Mouse (Mus musculus): ENCODE measurements around the gene Polr2a. TPM values are rescaled to one million over a fixed set of nuclear protein-coding genes. Genes with fewer than 3 reads are reported as not detected.

The Polr2a gene
- 227 to 251 TPM (median 238 TPM) in 4 replicates for total RNA-seq (2023)

DNA sequence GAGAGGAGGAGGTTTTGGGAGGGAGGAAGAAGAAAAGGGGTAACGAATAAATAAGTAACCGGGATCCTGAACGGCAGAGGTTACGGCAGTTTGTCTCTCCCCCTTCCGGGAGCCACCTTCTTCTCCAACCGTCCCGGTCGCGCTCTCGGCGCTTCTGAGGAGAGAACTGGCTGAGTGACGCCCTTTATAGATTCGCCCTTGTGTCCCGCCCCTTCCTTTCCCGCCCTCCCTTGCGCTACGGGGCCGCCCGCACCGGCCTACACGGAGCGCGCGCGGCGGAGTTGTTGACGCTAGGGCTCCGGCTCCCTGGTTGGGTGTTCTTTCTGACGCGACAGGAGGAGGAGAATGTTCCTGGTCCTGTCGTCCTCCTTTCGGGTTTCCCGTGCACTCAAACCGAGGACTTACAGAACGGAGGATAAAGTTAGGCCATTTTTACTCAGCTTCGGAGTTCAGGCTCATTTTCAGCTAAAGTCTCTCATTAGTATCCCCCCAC is at the start of gene Polr2a:
Gene Polr2a, minus strand, starts transcription at position 160 of the 493 bp plus-strand sequence.

DNA sequence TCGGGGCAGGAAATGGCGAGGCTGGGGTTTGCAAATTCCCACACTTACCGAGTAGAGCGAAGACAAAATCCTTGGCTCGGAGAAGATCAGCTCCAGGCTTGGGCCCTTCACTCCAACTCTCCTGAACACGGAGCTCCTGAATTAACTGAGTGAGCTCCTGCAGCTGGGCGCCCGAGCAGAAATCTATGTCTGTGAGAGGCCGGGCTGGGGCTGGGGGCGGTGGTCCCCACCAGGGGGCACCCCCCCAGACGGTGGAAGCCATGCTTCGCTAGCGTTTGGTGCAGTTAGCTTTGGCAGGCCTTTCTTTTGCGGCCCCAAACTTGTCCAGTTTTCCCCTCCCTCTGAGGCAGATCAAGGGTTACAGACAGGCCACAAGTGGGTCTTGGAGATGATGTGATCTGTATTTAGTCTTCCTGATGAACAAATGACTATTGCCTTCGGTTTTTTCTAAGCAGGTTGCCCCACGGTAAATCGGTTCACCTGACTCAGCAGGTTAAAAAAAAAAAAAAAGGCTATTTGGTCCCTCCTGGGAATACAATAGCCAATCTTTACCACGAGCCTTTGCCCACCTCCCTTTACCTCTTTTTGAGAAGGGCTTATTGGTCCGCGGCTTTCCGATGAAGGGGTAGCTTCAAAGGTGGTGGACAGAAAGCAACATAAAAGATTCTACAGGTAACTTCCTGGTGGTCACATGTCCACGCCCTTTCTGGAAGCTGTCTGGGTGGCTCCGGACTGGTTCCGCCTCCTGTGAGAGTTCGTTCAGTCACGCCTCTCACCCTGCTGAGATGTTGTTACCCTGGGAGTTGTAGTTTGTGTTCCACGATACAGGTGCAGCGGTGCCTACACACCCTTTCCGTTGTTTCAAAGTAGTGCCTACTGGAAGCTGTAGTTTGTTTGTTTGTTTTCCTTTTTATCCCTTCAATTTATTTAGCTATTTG is 46.8 kb upstream of the Polr2a start, which contains the start of gene Tmem102:
Gene Tmem102, minus strand, starts transcription at position 653 of the 938 bp plus-strand sequence.

DNA sequence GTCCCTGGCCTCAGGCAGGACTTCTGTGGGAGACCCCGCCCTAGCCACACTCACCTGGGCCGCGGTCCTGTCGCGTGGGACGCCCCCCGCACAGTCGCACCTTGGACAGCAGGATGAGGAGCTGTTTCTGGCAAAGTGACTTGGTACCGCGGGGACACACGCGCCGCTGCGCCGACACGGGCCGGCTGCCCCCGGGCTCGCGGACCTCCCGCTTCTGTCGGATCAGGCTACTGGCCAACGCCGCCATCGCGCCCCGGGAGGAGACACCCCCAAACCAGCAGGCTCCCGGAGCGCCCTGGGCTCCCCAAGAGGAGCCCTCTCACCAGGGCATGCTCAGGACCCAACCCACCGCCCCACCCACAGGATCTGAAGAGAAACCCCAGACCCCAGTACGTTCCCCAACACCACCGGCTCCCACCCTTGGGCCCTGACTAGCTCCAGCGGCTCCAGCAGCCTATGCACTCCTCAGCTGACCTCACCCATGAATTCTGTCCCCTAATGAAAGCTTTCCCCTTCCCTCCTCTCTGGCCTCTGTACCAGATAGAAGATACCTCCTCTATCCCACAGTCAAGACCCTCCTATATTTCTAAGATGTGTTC is 43.0 kb upstream of the Polr2a start, which contains the start of gene Fgf11:
Gene Fgf11, minus strand, starts transcription at position 479 of the 599 bp plus-strand sequence.

DNA sequence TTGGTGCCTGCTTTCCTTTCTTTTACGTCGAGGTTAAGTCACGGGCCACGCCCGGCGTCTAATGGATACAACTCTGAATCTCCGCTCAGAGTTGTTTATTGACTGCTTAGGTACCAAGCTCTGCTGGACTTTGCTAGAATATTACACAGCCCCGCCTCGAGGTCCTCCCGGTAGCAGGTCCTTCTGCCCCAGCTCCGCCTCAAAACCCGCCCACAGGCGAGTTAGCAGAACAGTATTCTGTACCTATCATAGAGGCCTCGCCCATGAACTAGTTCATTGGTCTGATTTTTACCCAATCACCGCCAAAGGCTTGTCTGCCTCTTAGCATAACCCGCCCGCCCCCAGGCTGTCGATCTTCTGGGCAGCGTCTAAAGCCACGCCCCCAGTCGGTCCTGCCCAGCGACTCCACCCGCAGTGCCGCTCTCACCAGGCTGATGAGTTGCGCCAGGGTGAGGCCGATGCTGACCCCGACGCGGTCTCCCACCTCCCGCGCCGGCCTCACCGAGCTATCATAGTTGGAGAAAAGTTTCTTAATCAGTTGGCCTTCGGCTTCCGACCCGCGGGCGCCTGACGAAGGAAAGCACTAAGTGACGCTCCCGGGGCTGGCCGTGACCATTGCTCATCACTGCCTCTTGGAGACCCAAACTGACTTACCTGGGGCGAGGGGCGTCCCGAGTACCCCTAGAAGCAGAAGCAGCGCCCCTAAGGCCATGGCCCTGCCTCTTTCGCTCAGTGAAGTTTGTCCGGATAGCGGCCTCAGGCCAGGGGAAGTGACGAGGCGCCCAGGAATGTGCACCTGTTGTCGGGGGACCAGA is 36.9 kb upstream of the Polr2a start, which contains the start of gene Chrnb1:
Gene Chrnb1, minus strand, starts transcription at position 776 of the 815 bp plus-strand sequence.

DNA sequence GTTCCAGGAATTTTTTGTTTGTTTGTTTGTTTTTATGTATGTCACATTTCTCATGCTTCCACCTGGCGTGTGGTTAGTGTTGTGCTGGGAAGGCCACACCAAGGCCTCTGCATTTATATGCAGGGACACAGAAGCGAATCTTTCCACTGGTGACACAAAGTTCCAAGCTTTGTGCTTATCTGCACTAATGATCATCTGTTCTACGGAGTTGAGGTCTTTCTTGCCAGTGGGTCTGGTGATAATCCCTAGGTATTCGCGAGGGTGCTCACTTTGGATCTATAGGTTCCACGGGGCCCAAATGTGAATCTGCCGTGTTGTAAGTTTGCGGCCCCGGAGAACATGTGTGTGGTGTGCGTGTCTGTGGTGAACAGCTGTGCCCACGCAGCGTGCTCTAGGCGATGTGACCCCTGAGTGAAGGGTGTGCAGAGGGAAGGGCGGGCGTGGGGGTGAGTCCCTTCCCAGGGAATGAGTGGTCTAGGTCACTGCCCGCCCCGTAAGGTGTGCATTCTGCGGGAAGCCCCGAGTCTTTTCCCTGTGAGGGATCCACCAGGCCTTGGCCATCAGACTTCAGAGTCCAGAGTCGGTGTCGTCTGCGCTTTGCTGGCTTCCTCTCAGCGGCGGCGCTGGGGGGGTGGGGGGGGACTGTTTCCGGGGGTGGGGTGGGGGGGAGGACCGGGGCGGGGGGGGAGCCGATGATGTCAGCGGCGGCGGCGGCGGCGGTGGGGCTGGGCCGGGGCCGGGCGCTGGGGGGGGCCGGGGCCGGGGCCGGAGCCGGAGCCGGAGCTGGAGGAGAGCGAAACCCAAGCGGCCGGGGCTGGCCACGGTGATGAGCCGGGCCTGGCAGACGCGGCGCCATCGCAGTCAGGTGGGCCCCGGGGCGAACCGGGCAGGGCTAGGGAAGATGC is 7.0 kb upstream of the Polr2a start, which contains the start of gene Zbtb4:
Gene Zbtb4, plus strand, starts transcription at position 692 of the 905 bp plus-strand sequence.

DNA sequence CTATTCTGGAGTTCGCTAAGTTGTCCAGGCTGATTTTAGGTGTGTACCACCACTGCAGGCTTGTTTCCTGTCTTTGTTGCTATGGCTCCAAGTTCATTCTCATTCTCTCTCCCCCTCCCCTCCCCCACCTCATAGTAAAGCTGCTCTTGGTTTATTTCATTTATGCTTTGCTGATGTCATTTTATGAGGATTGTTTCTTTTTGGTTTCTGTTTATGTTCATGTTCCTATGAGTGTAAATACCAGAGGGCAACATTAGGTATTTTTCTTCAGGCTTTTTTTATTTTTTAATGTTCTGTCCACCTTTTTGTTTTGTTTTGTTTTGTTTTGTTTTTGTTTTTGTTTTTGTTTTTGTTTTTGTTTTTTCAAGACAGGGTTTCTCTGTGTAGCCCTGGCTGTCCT is 3.4 kb upstream of the Polr2a start, which contains the start of gene Slc35g3:
Gene Slc35g3, minus strand, starts transcription at position 101 of the 400 bp plus-strand sequence.

DNA sequence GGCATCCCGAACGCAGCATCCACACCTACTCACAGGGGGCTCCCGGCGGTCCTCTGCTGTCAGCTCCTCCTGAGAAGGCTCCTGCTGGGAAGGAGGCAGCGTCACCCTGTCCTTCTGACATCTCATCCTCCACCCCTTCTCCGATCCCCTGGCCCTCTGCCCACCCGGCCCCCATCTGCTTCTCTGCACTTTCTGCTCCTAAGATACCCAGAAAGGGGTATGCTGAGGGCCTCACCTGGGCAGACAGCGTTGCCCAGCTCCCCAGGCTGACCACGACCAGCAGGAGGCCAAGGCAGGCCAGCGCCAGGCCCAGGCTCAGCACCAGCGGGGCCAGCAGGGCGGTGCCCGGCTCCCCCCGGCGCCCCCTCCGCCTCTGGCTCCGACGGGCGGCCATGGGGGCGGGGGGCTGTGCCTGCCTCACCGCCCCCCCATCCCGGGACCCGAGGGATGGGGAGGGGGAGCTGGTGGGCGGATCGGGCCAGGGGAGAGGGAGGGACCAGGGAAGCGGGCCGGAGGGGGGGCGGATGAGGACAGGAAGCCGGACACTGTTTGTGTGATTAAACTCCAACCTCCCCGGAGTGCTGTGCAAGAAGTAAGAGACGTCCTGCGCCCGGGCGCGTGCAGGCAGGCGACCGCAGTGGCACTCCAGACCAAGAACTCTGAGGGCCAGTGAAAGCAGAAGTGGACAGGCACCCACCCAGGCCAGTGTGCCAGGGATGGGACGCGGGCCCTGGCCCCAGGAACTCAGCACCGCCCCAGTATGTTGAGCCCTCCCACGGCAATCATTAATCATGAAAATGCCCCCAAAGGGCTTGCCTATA is 62.9 kb downstream of the Polr2a start, which contains the start of the genes Tnfsf12 and Tnfsfm13:
Gene Tnfsf12, minus strand, starts transcription at position 489 of the 821 bp plus-strand sequence.
Gene Tnfsfm13, minus strand, starts transcription at position 738 of the 821 bp plus-strand sequence.

DNA sequence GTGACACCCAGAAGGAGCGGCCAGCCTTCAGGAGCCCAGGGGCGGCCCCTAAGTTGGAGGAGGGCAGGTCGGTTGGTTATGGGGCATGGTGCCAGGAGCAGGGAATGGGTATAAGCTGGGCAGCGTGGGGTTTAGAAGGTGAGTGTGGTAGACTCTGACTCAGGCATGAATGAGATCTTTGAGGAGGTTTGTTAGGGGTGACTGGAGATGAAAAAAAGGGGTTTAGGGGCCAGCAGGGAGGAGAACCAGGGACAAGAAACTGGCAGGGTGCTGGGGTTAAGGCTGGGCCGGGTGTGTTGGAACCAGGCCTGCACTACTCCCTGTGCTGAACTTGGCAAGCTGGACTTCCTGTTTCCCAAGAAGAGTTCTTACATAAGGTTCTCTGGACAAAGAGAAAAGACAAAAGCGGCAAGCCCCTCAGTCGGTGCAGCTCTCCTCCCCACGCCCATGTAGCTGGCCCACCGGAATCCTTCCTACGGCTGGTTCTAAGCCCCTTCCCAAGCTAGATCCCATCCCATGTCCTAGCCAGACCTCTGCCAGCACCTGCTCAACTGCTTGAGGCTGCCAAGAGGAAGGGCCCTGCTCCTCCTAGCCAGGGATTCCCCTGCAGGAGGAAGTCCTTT is 72.8 kb downstream of the Polr2a start, which contains the start of gene Tnfsf13:
Gene Tnfsf13, minus strand, starts transcription at position 259 of the 623 bp plus-strand sequence.

Other genes starting within 250 kb of the Polr2a start
- gene Dnah2, start 209.5 kb downstream of the Polr2a start, total RNA-seq (2023), result 0.03 TPM in 1 of 4 replicates, not detected in the others
- gene Efnb3, start 198.4 kb downstream of the Polr2a start, total RNA-seq (2023), result 0.18 to 0.66 TPM (median 0.35 TPM) in 4 replicates
- 11.0 to 15.2 TPM (median 13.1 TPM) in 4 replicates for gene Wrap53, start 178.4 kb downstream of the Polr2a start, total RNA-seq (2023)
- gene Trp53, start 178.3 kb downstream of the Polr2a start, total RNA-seq (2023), result 122 to 134 TPM (median 130 TPM) in 4 replicates
- 0.26 to 0.67 TPM (median 0.31 TPM) in 3 of 4 replicates, not detected in the other for gene Atp1b2, start 152.7 kb downstream of the Polr2a start, total RNA-seq (2023)
- not detected in 4 replicates for gene Shbg, start 140.7 kb downstream of the Polr2a start, total RNA-seq (2023)
- gene Sat2, start 136.6 kb downstream of the Polr2a start, total RNA-seq (2023), result not detected in 4 replicates
- 73.0 to 86.7 TPM (median 81.7 TPM) in 4 replicates for gene Fxr2, start 125.6 kb downstream of the Polr2a start, total RNA-seq (2023)
- 0.95 TPM in 1 of 4 replicates, not detected in the others for gene Sox15, start 103.3 kb downstream of the Polr2a start, total RNA-seq (2023)
- gene Mpdu1, start 96.0 kb downstream of the Polr2a start, total RNA-seq (2023), result 58.5 to 68.1 TPM (median 64.8 TPM) in 4 replicates
- gene Cd68, start 92.5 kb downstream of the Polr2a start, total RNA-seq (2023), result 13.5 to 15.1 TPM (median 14.6 TPM) in 4 replicates
- 683 to 716 TPM (median 701 TPM) in 4 replicates for gene Eif4a1, start 86.2 kb downstream of the Polr2a start, total RNA-seq (2023)
- 112 to 142 TPM (median 125 TPM) in 4 replicates for gene Senp3, start 76.6 kb downstream of the Polr2a start, total RNA-seq (2023)
- not detected in 4 replicates for gene Tnfsf13, start 72.9 kb downstream of the Polr2a start, total RNA-seq (2023)
- gene Tnfsf12, start 62.8 kb downstream of the Polr2a start, total RNA-seq (2023), result 0.40 TPM in 1 of 4 replicates, not detected in the others
- gene Tnfsfm13, start 62.5 kb downstream of the Polr2a start, total RNA-seq (2023), result 0.56 TPM in 1 of 4 replicates, not detected in the others
- gene Slc35g3, start 3.3 kb upstream of the Polr2a start, total RNA-seq (2023), result not detected in 4 replicates
- 62.1 to 72.6 TPM (median 65.4 TPM) in 4 replicates for gene Zbtb4, start 7.3 kb upstream of the Polr2a start, total RNA-seq (2023)
- gene Chrnb1, start 37.3 kb upstream of the Polr2a start, total RNA-seq (2023), result 7.8 to 14.5 TPM (median 12.0 TPM) in 4 replicates
- gene Fgf11, start 43.2 kb upstream of the Polr2a start, total RNA-seq (2023), result 0.21 to 0.22 TPM in 2 of 4 replicates, not detected in the others
- 0.30 TPM in 1 of 4 replicates, not detected in the others for gene Tmem102, start 47.0 kb upstream of the Polr2a start, total RNA-seq (2023)
- gene Gm39566, start 56.7 kb upstream of the Polr2a start, total RNA-seq (2023), result not detected in 4 replicates
- gene Spem2, start 59.8 kb upstream of the Polr2a start, total RNA-seq (2023), result not detected in 4 replicates
- not detected in 4 replicates for gene Spem1, start 63.5 kb upstream of the Polr2a start, total RNA-seq (2023)
- 0.27 to 1.5 TPM (median 0.32 TPM) in 4 replicates for gene Nlgn2, start 79.1 kb upstream of the Polr2a start, total RNA-seq (2023)
- 29.5 to 37.7 TPM (median 32.6 TPM) in 4 replicates for gene Tmem256, start 79.9 kb upstream of the Polr2a start, total RNA-seq (2023)
- gene Plscr3, start 87.7 kb upstream of the Polr2a start, total RNA-seq (2023), result 9.9 to 12.6 TPM (median 11.5 TPM) in 4 replicates
- not detected in 4 replicates for gene Tnk1, start 100.1 kb upstream of the Polr2a start, total RNA-seq (2023)
- not detected in 4 replicates for gene Tmem95, start 119.4 kb upstream of the Polr2a start, total RNA-seq (2023)
- 1.3 to 2.6 TPM (median 2.3 TPM) in 4 replicates for gene Kctd11, start 122.8 kb upstream of the Polr2a start, total RNA-seq (2023)
- gene Acap1, start 136.9 kb upstream of the Polr2a start, total RNA-seq (2023), result 473 to 501 TPM (median 485 TPM) in 4 replicates
- gene 2810408A11Rik, start 142.3 kb upstream of the Polr2a start, total RNA-seq (2023), result 1.2 to 3.5 TPM (median 2.0 TPM) in 4 replicates
- 51.5 to 76.4 TPM (median 73.4 TPM) in 4 replicates for gene Neurl4, start 142.4 kb upstream of the Polr2a start, total RNA-seq (2023)
- 144 to 150 TPM (median 147 TPM) in 4 replicates for gene Gps2, start 155.3 kb upstream of the Polr2a start, total RNA-seq (2023)
- gene Eif5a, start 163.3 kb upstream of the Polr2a start, total RNA-seq (2023), result 337 to 380 TPM (median 350 TPM) in 4 replicates
- gene Ybx2, start 177.2 kb upstream of the Polr2a start, total RNA-seq (2023), result not detected in 4 replicates
- not detected in 4 replicates for gene Slc2a4, start 189.6 kb upstream of the Polr2a start, total RNA-seq (2023)
- not detected in 4 replicates for gene Cldn7, start 206.1 kb upstream of the Polr2a start, total RNA-seq (2023)
- 87.5 to 123 TPM (median 99.1 TPM) in 4 replicates for gene Ctdnep1, start 222.5 kb upstream of the Polr2a start, total RNA-seq (2023)
- 49.4 to 55.9 TPM (median 52.5 TPM) in 4 replicates for gene Elp5, start 223.9 kb upstream of the Polr2a start, total RNA-seq (2023)
- 285 to 331 TPM (median 318 TPM) in 4 replicates for gene Gabarap, start 232.5 kb upstream of the Polr2a start, total RNA-seq (2023)
- gene Phf23, start 237.1 kb upstream of the Polr2a start, total RNA-seq (2023), result 48.3 to 52.7 TPM (median 51.4 TPM) in 4 replicates
- gene Dvl2, start 242.0 kb upstream of the Polr2a start, total RNA-seq (2023), result 51.2 to 61.3 TPM (median 58.7 TPM) in 4 replicates

All from B cell, adult 62 days (primary cell).